Mouse (Mus musculus) embryonic fibroblast, embryonic 13.5 days (primary cell): ENCODE data around the gene Zic1.

Experiments
- CTCF ChIP-seq: IDR thresholded peaks from 2 replicates; pipeline ENCODE4 v1.5.1; 2011; ENCODE audit warnings: mild to moderate bottlenecking, control low read depth, low read length, moderate library complexity, borderline replicate concordance; ENCODE audit not compliant: insufficient read depth
- POLR2A ChIP-seq: IDR thresholded peaks from 2 replicates; pipeline ENCODE4 v1.6.1; 2011; ENCODE audit warnings: low read depth, mild to moderate bottlenecking, control low read depth, low read length, moderate library complexity

GRCm38 (mm10) chr9:91350861-91351291 lies 14.7 kb downstream of the Zic1 start:
- TF ChIP-seq CTCF = no peak
- TF ChIP-seq POLR2A = no peak
